Mouse (Mus musculus) heart, adult 11 months (tissue): ENCODE measurements around the gene Phlpp1.

Experiments
- DNase-seq: peaks from one replicate; pipeline ENCODE4 v3.0.0; 2022

Phlpp1 gene

GRCm38 (mm10) chr1:106171241-106172220 lies at the start of gene Phlpp1:
Gene Phlpp1 (plus strand): TSS chr1:106171752.
- DNase-seq, result peak; percentile 100

- peak; percentile 85 for DNase-seq
Measured at GRCm38 (mm10) chr1:106126601-106127000, 45.0 kb upstream of the Phlpp1 start.

GRCm38 (mm10) chr1:106131697-106132349 lies 39.7 kb upstream of the Phlpp1 start:
- peak; percentile 66 for DNase-seq

GRCm38 (mm10) chr1:106132350-106132700 lies 39.2 kb upstream of the Phlpp1 start:
- DNase-seq, result peak; percentile 74

GRCm38 (mm10) chr1:106138691-106139090 lies 32.9 kb upstream of the Phlpp1 start:
- DNase-seq, result peak; percentile 19

- DNase-seq, result no peak
Measured at GRCm38 (mm10) chr1:106139137-106139536, 32.4 kb upstream of the Phlpp1 start.

- DNase-seq, result peak; percentile 39
Measured at GRCm38 (mm10) chr1:106142010-106142409, 29.5 kb upstream of the Phlpp1 start.

GRCm38 (mm10) chr1:106144534-106144933 lies 27.0 kb upstream of the Phlpp1 start:
- DNase-seq, result peak; percentile 48

- peak; percentile 10 for DNase-seq
Measured at GRCm38 (mm10) chr1:106145055-106145454, 26.5 kb upstream of the Phlpp1 start.

GRCm38 (mm10) chr1:106145565-106146190 lies 25.9 kb upstream of the Phlpp1 start:
- DNase-seq, result no peak

GRCm38 (mm10) chr1:106148386-106149380 lies 22.9 kb upstream of the Phlpp1 start:
- DNase-seq, result peak; percentile 84

- DNase-seq, result peak; percentile 91
Measured at GRCm38 (mm10) chr1:106151846-106152245, 19.7 kb upstream of the Phlpp1 start.

- DNase-seq, result peak; percentile 61
Measured at GRCm38 (mm10) chr1:106152742-106153141, 18.8 kb upstream of the Phlpp1 start.

- DNase-seq, result peak; percentile 23
Measured at GRCm38 (mm10) chr1:106154590-106154989, 17.0 kb upstream of the Phlpp1 start.

GRCm38 (mm10) chr1:106155087-106155567 lies 16.4 kb upstream of the Phlpp1 start:
- peak; percentile 91 for DNase-seq

GRCm38 (mm10) chr1:106155702-106156101 lies 15.8 kb upstream of the Phlpp1 start:
- DNase-seq, result no peak

- peak; percentile 83 for DNase-seq
Measured at GRCm38 (mm10) chr1:106157961-106158515, 13.5 kb upstream of the Phlpp1 start.

- DNase-seq, result no peak
Measured at GRCm38 (mm10) chr1:106159667-106160066, 11.9 kb upstream of the Phlpp1 start.

- DNase-seq, result peak; percentile 24
Measured at GRCm38 (mm10) chr1:106160916-106161315, 10.6 kb upstream of the Phlpp1 start.

- DNase-seq, result peak; percentile 77
Measured at GRCm38 (mm10) chr1:106162581-106162980, 9.0 kb upstream of the Phlpp1 start.

- peak; percentile 46 for DNase-seq
Measured at GRCm38 (mm10) chr1:106163401-106163800, 8.2 kb upstream of the Phlpp1 start.

GRCm38 (mm10) chr1:106164111-106164510 lies 7.4 kb upstream of the Phlpp1 start:
- DNase-seq, result peak; percentile 41
